ENCODE assay signal across 8 mouse cellular contexts in genomic region chr5:64865219-64865964, GRCm38 (mm10).
DNase-seq lines count a peak whose midpoint lies in the region; ATAC-seq and TF ChIP-seq lines count a peak whose summit lies in the region.

No protein-coding gene starts in this region.

- H3K36me3 ChIP-seq in liver, embryonic 12.5 days = no peaks in the 10 kb centered on the region
- no peaks in the 10 kb centered on the region for H3K36me3 ChIP-seq in stomach, postnatal 0 days (ENCODE audit: control insufficient read depth, insufficient read depth, low read length)
- H3K36me3 ChIP-seq in hindbrain, embryonic 11.5 days (ENCODE audit: control insufficient read depth, insufficient read depth, low read length) = no peaks in the 10 kb centered on the region

- no peak for TF ChIP-seq EP300 in stomach, postnatal 0 days (optimal IDR thresholded peaks at IDR 0.05)

- H3K4me3 ChIP-seq in liver, embryonic 12.5 days = no peak overlapping the region
- no peak overlapping the region for H3K4me3 ChIP-seq in stomach, postnatal 0 days (ENCODE audit: low read depth, low read length)
- H3K4me3 ChIP-seq in hindbrain, embryonic 11.5 days (ENCODE audit: low read depth, low read length) = no peak overlapping the region

- H3K27me3 ChIP-seq in liver, embryonic 12.5 days (replicated peaks) = no peaks in the 10 kb centered on the region
- no peaks in the 10 kb centered on the region for H3K27me3 ChIP-seq in stomach, postnatal 0 days (ENCODE audit: control insufficient read depth, insufficient read depth, low read length)
- H3K27me3 ChIP-seq in hindbrain, embryonic 11.5 days (ENCODE audit: control insufficient read depth, insufficient read depth, low read length) = no peaks in the 10 kb centered on the region

- peak; percentile 92 for DNase-seq in heart, adult 11 months
- DNase-seq in heart, postnatal 4 days = no peak
- peak; percentile 50 to 56 for DNase-seq in spleen, postnatal 10 days (ENCODE audit: low spot score in 2 of 2)
- no peak for DNase-seq in spleen, adult 12 weeks (ENCODE audit: low spot score)
- no peak for DNase-seq in stomach, postnatal 0 days (ENCODE audit: low spot score)
- DNase-seq in left cerebral cortex, postnatal 14 days (ENCODE audit: low spot score in 2 of 2) = no peak
- DNase-seq in hindbrain, embryonic 11.5 days (ENCODE audit: low spot score) = no peak

- WGBS in liver, embryonic 12.5 days (ENCODE audit: insufficient replicate concordance) = 60% methylated on average over 12 of the region's 12 CpGs
- WGBS in stomach, postnatal 0 days = 65% methylated on average over 12 of the region's 12 CpGs
- WGBS in hindbrain, embryonic 11.5 days = 78% methylated on average over 12 of the region's 12 CpGs

- peak overlapping the region; percentile 46 for H3K4me2 ChIP-seq in liver, embryonic 12.5 days
- H3K4me2 ChIP-seq in stomach, postnatal 0 days (replicated peaks; ENCODE audit: low read depth) = no peak overlapping the region
- H3K4me2 ChIP-seq in hindbrain, embryonic 11.5 days (replicated peaks; ENCODE audit: low read depth, low read length) = no peak overlapping the region

- H3K4me1 ChIP-seq in liver, embryonic 12.5 days = peaks cover 57% of the 10 kb centered on the region
- 0 out of 2 replicates have a peak, but pooled peaks cover 5% of the 10 kb centered on the region for H3K4me1 ChIP-seq in stomach, postnatal 0 days (replicated peaks; ENCODE audit: control insufficient read depth, insufficient read depth)
- H3K4me1 ChIP-seq in hindbrain, embryonic 11.5 days (replicated peaks; ENCODE audit: control insufficient read depth, insufficient read depth, low read length) = no peaks in the 10 kb centered on the region

- ATAC-seq in liver, embryonic 12.5 days = no peak
- ATAC-seq in stomach, postnatal 0 days (ENCODE audit: low FRiP score, low TSS enrichment) = no peak
- no peak for ATAC-seq in hindbrain, embryonic 11.5 days (ENCODE audit: low FRiP score)

- H3K27ac ChIP-seq in liver, embryonic 12.5 days = peak overlapping the region; percentile 76
- H3K27ac ChIP-seq in stomach, postnatal 0 days (replicated peaks) = peak overlapping the region; percentile 93
- no peak overlapping the region for H3K27ac ChIP-seq in hindbrain, embryonic 11.5 days (ENCODE audit: low read depth, low read length)

- intact Hi-C loops in left cerebral cortex, postnatal 14 days (cut with DNase I) = no loop called here

- H3K9me3 ChIP-seq in liver, embryonic 12.5 days (replicated peaks) = no peaks in the 10 kb centered on the region
- no peaks in the 10 kb centered on the region for H3K9me3 ChIP-seq in stomach, postnatal 0 days (ENCODE audit: control insufficient read depth, low read length)
- no peaks in the 10 kb centered on the region for H3K9me3 ChIP-seq in hindbrain, embryonic 11.5 days (ENCODE audit: control insufficient read depth, low read length)

- TF ChIP-seq CTCF in stomach, postnatal 0 days (IDR thresholded peaks at IDR 0.05; ENCODE audit: low read depth) = no peak

- H3K9ac ChIP-seq in liver, embryonic 12.5 days = 0 out of 2 replicates have a peak overlapping the region, but pooled peaks have one; percentile 19
- H3K9ac ChIP-seq in stomach, postnatal 0 days (ENCODE audit: low read length) = no peak overlapping the region
- no peak overlapping the region for H3K9ac ChIP-seq in hindbrain, embryonic 11.5 days (ENCODE audit: low read depth, low read length)

Comparison
In these comparisons a context has a peak if more than half of its experiments do, and no peak if none do; other contexts are left out.
1. DNase-seq: peak in heart, adult 11 months (single experiment) and spleen, postnatal 10 days (2 of 2); none in heart, postnatal 4 days (single experiment), spleen, adult 12 weeks (single experiment), stomach, postnatal 0 days (single experiment), left cerebral cortex, postnatal 14 days (0 of 2) and hindbrain, embryonic 11.5 days (single experiment).